Mouse (Mus musculus) stomach, postnatal 0 days (tissue): Measurements from ENCODE around the gene Arhgef25.

Experiments
- CTCF ChIP-seq: IDR thresholded peaks from 2 replicates; pipeline ENCODE4 v1.5.1; 2016; ENCODE audit warnings: antibody characterized with exemption, low read depth, mild to moderate bottlenecking, moderate library complexity
- EP300 ChIP-seq: optimal IDR thresholded peaks from 2 replicates; pipeline ENCODE3; 2016; ENCODE audit warnings: antibody characterized with exemption

GRCm38 (mm10) chr10:127153323-127153722 lies 36.6 kb downstream of the Arhgef25 start:
- TF ChIP-seq CTCF (no peak), EP300 (no peak)
